Comparison of ENCODE assay signal across 8 mouse cellular contexts in genomic region chr4:46451240-46451757, GRCm38 (mm10). TPM values are rescaled to one million over a fixed set of nuclear protein-coding genes. Genes with fewer than 3 reads are reported as not detected.
DNase-seq lines count a peak whose midpoint lies in the region; ATAC-seq lines count a peak whose summit lies in the region.

No protein-coding gene starts in this region.

- no peaks in the 10 kb centered on the region for H3K36me3 ChIP-seq in hindbrain, embryonic 15.5 days

- H3K9ac ChIP-seq in hindbrain, embryonic 15.5 days = peak overlapping the region; percentile 88

- H3K4me2 ChIP-seq in hindbrain, embryonic 15.5 days = peak overlapping the region; percentile 70

- under 1% methylated on average over 58 of the region's 70 CpGs for WGBS in hindbrain, embryonic 15.5 days

- H3K4me3 ChIP-seq in hindbrain, embryonic 15.5 days = peak overlapping the region; percentile 83

- peak; percentile 84 for DNase-seq in Muller cell, postnatal 12 days (ENCODE audit: inconsistent ontology term)
- peak; percentile 77 for DNase-seq in cerebellum, adult 8-10 months
- peak; percentile 60 to 62 for DNase-seq in frontal cortex, postnatal 25 days (ENCODE audit: low spot score in 2 of 2)
- peak; percentile 54 to 72 for DNase-seq in left cerebral cortex, adult 18-20 months (ENCODE audit: low spot score in 2 of 2)
- peak; percentile 83 to 87 for DNase-seq in lung, postnatal 4 days
- peak; percentile 77 to 78 for DNase-seq in right cerebral cortex, postnatal 10 days (ENCODE audit: low spot score in 2 of 2)
- DNase-seq in urinary bladder, postnatal 25 days (ENCODE audit: low spot score) = peak; percentile 71

- H3K27me3 ChIP-seq in hindbrain, embryonic 15.5 days = no peaks in the 10 kb centered on the region

- peaks cover 40% of the 10 kb centered on the region for H3K4me1 ChIP-seq in hindbrain, embryonic 15.5 days (replicated peaks)

- peak overlapping the region; percentile 95 for H3K27ac ChIP-seq in hindbrain, embryonic 15.5 days (replicated peaks)

- no peaks in the 10 kb centered on the region for H3K9me3 ChIP-seq in hindbrain, embryonic 15.5 days

- peak; percentile 62 for ATAC-seq in hindbrain, embryonic 15.5 days (ENCODE audit: low FRiP score, low read depth)

RNA-seq across cellular contexts. Expression of gene Anp32b, which starts 0.6 kb away (rescaled TPM):
- 84.4 and 92.3 TPM in 2 replicates for polyA plus RNA-seq in hindbrain, embryonic 15.5 days (2015; fragmentation: Nextera tagmentation; extraction: Ambion mirVana)
- 10 to 100 TPM; 41.5 to 45.7 TPM for total RNA-seq in left cerebral cortex, adult 18-20 months (2021)

RNA-seq across cellular contexts. Expression of gene Nans, which starts 37.7 kb away (rescaled TPM):
- 69.1 and 73.2 TPM in 2 replicates for polyA plus RNA-seq in hindbrain, embryonic 15.5 days (2015; fragmentation: Nextera tagmentation; extraction: Ambion mirVana)
- 10 to 100 TPM; 14.8 to 19.2 TPM for total RNA-seq in left cerebral cortex, adult 18-20 months (2021)

RNA-seq across cellular contexts. Expression of gene Hemgn, which starts 38.0 kb away (rescaled TPM):
- polyA plus RNA-seq in hindbrain, embryonic 15.5 days (2015; fragmentation: Nextera tagmentation; extraction: Ambion mirVana) = 0.10 and 0.53 TPM in 2 replicates
- total RNA-seq in left cerebral cortex, adult 18-20 months (2021) = not detected

Comparison
In these comparisons a context has a peak if more than half of its experiments do, and no peak if none do; other contexts are left out.
1. Peak in every context shown above with its lines: DNase-seq, ATAC-seq, H3K4me3 ChIP-seq and H3K27ac ChIP-seq.